Comparison of ENCODE assay signal across 12 mouse cellular contexts in genomic region chr11:117154088-117154815, GRCm38 (mm10). TPM values are rescaled to one million over a fixed set of nuclear protein-coding genes. Genes with fewer than 3 reads are reported as not detected.
A peak's percentile ranks its signal among the peaks of the same experiment; 100 is the strongest.
DNase-seq lines count a peak whose midpoint lies in the region; ATAC-seq and TF ChIP-seq lines count a peak whose summit lies in the region.
"Had no signal": no experiment of that assay in that cellular context is flagged by ENCODE, and none has a peak within 500 bp of the region (broad histone marks: within the 10 kb centered on the region; RNA-seq: fewer than 3 reads in every experiment).

No protein-coding gene starts in this region.

- peak; percentile 39 for TF ChIP-seq CTCF in layer of hippocampus, adult 2 months (conservative IDR thresholded peaks at IDR 0.05)

- 0 out of 2 replicates have a peak, but pooled peaks have one; percentile 20 for ATAC-seq in common myeloid progenitor, adult 5-6 weeks (replicated peaks; ENCODE audit: low read depth, poor library complexity, severe bottlenecking)
- no peak for ATAC-seq in frontal cortex, adult (ENCODE audit: low TSS enrichment)
- ATAC-seq in inflammation-experienced regulatory T-cells, adult 6 months = no peak
- ATAC-seq: midbrain, embryonic 13.5 days had no signal

- H3K27ac ChIP-seq in layer of hippocampus, adult 2 months = peak overlapping the region; percentile 79; the same call in 1 of the 2 replicates
- H3K27ac ChIP-seq: hindbrain, embryonic 15.5 days; midbrain, embryonic 13.5 days had no signal

- DNase-seq in layer of hippocampus, adult 2 months (ENCODE audit: low spot score in 2 of 2) = no peak
- no peak for DNase-seq in layer of hippocampus, adult 9-11 months
- peak; percentile 70 for DNase-seq in MN1 (ENCODE audit: low spot score)
- peak; percentile 51 for DNase-seq in kidney, postnatal 14 days
- no peak for DNase-seq in layer of hippocampus, postnatal 25 days (ENCODE audit: extremely low spot score in 1 of 2, low spot score in 1 of 2)
- DNase-seq: cerebellum, adult 11-12 months; right cerebral cortex, adult 18-20 months had no signal

- no peak overlapping the region for H3K4me3 ChIP-seq in layer of hippocampus, adult 2 months
- H3K4me3 ChIP-seq: hindbrain, embryonic 15.5 days; midbrain, embryonic 13.5 days had no signal

RNA-seq across cellular contexts. Expression of gene Sec14l1, which starts 39.3 kb away (rescaled TPM):
- total RNA-seq in layer of hippocampus, adult 2 months (2021) = 100 to 1,000 TPM; 226 to 239 TPM
- 9.4 and 13.0 TPM in 2 replicates for total RNA-seq in common myeloid progenitor, adult 5-6 weeks (2017)
- 100 to 1,000 TPM; 216 to 234 TPM for total RNA-seq in layer of hippocampus, postnatal 25 days (2021)
- polyA plus RNA-seq in inflammation-experienced regulatory T-cells, adult 6 months (2017; shearing (Covaris generic)) = 10 to 100 TPM; 20.1 to 25.6 (median 21.9) TPM

RNA-seq across cellular contexts. Expression of gene Sept9, which starts 45.2 kb away (rescaled TPM):
- total RNA-seq in layer of hippocampus, adult 2 months (2021) = 100 to 1,000 TPM; 102 to 114 TPM
- total RNA-seq in common myeloid progenitor, adult 5-6 weeks (2017) = 123 and 130 TPM in 2 replicates
- total RNA-seq in layer of hippocampus, postnatal 25 days (2021) = 100 to 1,000 TPM; 114 to 119 TPM
- 100 to 1,000 TPM; 313 to 340 (median 332) TPM for polyA plus RNA-seq in inflammation-experienced regulatory T-cells, adult 6 months (2017; shearing (Covaris generic))

Comparison
In these comparisons a context has a peak if more than half of its experiments do, and no peak if none do; other contexts are left out.
1. DNase-seq: peak in MN1 (single experiment) and kidney, postnatal 14 days (single experiment); none in layer of hippocampus, adult 2 months (0 of 2), layer of hippocampus, adult 9-11 months (single experiment) and layer of hippocampus, postnatal 25 days (0 of 2).
2. RNA of gene Sec14l1, which starts 39.3 kb away (total RNA-seq): 226 to 239 TPM in layer of hippocampus, adult 2 months and 216 to 234 TPM in layer of hippocampus, postnatal 25 days; 9.4 to 13.0 TPM in common myeloid progenitor, adult 5-6 weeks; every median in the first group is over 10 times any median in the second.